Mouse (Mus musculus) urinary bladder, adult 18-20 months (tissue): Measurements from ENCODE around the gene Pkdcc.

Experiments
- DNase-seq, 2 experiments: peaks; one replicate each; pipeline ENCODE4 v3.0.0; 2022; ENCODE audit warnings: low spot score in 2 of 2, mixed read lengths in 2 of 2

Pkdcc gene

GRCm38 (mm10) chr17:83246090-83246489 is 31.0 kb downstream of the Pkdcc start:
- DNase-seq, result no peak

- DNase-seq, result no peak
Observed at GRCm38 (mm10) chr17:83247176-83247575, 32.1 kb downstream of the Pkdcc start.

- no peak for DNase-seq
Observed at GRCm38 (mm10) chr17:83248467-83248866, 33.4 kb downstream of the Pkdcc start.

- no peak for DNase-seq
Observed at GRCm38 (mm10) chr17:83250903-83251526, 35.9 kb downstream of the Pkdcc start.

- DNase-seq, result no peak
Observed at GRCm38 (mm10) chr17:83253051-83253649, 38.1 kb downstream of the Pkdcc start.

GRCm38 (mm10) chr17:83267202-83268128 is 52.4 kb downstream of the Pkdcc start:
- peak in 1 of 2 experiments; percentile 50 for DNase-seq

GRCm38 (mm10) chr17:83271509-83271908 is 56.4 kb downstream of the Pkdcc start:
- peak; percentile 71 for DNase-seq

GRCm38 (mm10) chr17:83272641-83273040 is 57.5 kb downstream of the Pkdcc start:
- no peak for DNase-seq

- no peak for DNase-seq
Observed at GRCm38 (mm10) chr17:83273636-83274035, 58.5 kb downstream of the Pkdcc start.

GRCm38 (mm10) chr17:83274101-83274500 is 59.0 kb downstream of the Pkdcc start:
- no peak for DNase-seq
